Mouse (Mus musculus) E14TG2a.4 (cell line): ENCODE measurements around the gene Klhl32.

Experiments
- CTCF ChIP-seq: conservative IDR thresholded peaks from 2 replicates; pipeline ENCODE4 v1.5.1; 2014; ENCODE audit warnings: low read length
- NANOG ChIP-seq: IDR thresholded peaks from 2 replicates; pipeline ENCODE4 v1.6.1; 2014; ENCODE audit warnings: borderline replicate concordance, low read length, mixed read lengths
- POU5F1 ChIP-seq: IDR thresholded peaks from 2 replicates; pipeline ENCODE4 v1.6.1; 2014; ENCODE audit warnings: low read length, borderline replicate concordance

GRCm38 (mm10) chr4:24808316-24808715, 42.6 kb downstream of the Klhl32 start:
- no peak for TF ChIP-seq CTCF
- no peak for TF ChIP-seq POU5F1
- no peak for TF ChIP-seq NANOG
